Mouse (Mus musculus): ENCODE results near the gene Rap1gap.

The Rap1gap gene

DNA sequence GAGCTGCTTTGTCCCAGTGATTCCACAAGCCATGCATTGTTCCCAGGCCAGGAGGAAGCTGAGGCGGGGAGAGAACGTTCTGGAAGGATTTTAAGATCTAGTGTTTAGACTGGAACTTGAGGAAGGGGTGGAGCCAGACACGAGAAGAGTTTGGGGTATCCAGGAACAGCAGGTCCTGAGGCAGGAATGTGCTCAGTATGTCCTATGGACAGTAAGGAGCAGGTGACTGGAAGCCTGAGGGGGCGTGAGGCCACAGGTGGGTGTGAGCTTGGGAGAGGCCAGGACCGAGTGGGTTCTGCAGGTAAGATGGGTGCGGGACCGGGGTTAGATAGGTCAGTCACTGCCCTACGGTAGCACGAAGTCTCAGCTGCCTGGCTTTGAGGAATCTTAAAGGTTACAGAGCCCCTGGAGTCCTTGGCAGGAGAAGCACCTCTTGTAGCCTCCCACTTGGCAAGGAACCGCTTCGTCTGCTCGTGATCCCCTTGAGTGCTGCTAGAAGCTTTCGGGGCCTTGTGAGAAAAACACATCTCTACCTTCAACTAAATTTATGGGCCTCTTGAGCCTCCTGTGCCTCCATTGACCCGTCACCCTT lies 22.8 kb downstream of the Rap1gap start:
- DNase-seq (ENCODE audit: low read depth in 1 of 2, low spot score in 2 of 2): no peak

DNA sequence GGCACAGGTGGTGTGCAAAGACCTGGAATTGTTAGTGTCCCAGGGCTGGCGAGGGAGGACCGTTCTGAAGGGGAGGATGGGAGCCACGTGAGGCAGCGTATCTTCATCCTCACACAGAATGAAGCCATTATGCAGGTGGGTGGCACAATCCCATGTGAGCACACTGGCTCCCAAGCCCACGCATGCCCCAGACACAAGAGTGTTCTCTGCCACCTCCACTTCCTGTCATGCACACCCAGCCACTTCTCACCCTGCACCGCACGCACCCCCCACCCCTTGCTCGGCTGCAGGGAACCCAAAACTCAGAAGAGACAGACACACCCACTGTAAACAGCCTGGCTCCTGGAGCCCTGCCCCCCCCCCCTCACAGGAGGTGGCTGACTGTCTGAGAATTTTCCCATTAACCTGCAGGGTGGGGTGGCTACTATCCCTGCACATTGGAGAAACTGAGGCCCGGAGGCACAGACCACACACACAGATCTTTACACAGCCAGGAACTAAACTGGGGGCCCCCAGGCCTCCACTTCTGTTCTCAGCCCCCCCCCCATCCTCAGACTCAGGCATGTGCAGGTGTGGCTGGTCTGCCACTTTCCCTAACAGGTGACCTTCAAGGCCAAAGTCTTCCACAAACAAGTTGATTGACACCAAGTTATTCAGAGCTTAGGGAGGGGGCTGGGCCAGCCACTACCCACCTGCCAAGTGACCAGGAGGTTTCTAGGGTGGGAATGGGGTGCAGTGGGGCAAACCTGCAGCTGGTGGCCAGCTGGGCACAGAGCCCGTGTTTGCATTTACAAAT lies 27.8 kb downstream of the Rap1gap start:
- no peak for DNase-seq (ENCODE audit: low read depth in 1 of 2, low spot score in 2 of 2)

DNA sequence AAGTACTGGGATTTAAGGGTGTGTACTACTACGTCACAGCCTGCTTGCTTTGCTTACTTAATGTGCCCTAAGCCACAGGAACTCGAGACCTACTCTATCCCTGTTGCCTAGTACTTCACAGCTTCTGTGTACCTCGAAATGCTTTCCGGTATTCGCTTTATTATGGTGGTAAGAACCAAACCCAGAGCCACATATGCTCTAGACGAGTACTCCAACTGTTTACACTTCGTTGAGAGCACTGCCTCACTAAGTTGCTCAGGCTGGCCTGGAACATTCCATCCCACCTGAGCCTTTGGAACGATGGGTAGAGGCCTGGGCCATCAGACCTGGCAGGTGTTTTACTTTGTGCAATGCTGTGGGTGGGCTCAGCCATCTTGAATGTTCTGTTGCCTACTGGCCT lies 30.8 kb downstream of the Rap1gap start:
- no peak for DNase-seq (ENCODE audit: low read depth in 1 of 2, low spot score in 2 of 2)

DNA sequence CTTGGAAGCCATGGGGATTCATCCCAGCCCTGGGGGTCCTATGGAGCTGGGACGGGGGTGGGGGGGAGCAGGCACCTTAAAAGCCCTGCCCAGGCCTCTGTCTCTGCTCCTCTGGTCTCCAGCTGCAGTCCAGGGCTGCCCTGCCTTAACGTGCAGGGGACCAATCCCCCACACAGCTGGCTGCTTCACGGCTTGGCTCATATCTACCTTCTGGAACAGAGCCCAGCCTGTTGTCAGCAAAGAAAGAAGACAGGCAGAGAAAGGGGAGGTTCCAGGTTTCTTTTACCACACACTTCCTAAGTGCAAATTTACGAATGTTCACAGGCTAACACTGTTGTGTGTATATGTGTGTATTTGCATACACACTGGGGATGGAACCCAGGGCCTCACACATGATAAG lies 31.4 kb downstream of the Rap1gap start:
- DNase-seq (ENCODE audit: low read depth in 1 of 2, low spot score in 2 of 2): no peak

DNA sequence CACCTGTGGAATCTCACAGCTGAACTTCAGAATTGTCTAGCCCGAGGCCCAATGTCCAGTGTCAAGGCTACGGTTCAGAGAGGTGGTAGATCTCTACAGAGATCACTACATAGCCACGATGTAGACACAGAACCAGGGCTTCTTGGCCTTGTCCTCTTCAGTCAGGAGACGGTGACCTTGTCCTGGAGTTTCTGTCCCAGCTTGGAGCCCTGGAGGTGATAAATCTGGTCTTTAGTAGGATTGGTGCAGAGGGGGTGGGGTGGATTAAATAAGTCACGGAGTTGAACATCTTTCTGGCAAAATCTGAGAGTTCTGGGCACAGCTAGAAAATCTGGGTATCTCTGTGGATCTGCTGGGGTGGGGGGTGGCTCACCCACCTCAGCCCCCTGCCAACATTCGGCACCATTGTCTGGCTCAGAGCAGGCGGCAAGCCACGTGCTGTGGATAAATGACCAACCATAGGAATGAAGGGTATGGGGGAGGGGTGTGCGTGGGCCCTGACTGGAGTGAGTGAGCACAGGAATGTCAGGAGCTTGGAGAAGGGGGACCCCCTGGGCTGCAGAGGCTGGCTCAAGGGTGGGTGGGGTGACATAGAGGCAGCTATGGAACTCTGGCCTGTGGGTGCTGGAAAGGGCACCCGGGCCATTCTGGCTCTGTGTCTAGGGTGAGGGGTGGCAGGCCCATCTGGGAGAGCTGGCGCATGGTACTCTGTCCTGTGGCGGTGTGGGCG lies 32.8 kb downstream of the Rap1gap start:
- no peak for DNase-seq (ENCODE audit: low read depth in 1 of 2, low spot score in 2 of 2)

DNA sequence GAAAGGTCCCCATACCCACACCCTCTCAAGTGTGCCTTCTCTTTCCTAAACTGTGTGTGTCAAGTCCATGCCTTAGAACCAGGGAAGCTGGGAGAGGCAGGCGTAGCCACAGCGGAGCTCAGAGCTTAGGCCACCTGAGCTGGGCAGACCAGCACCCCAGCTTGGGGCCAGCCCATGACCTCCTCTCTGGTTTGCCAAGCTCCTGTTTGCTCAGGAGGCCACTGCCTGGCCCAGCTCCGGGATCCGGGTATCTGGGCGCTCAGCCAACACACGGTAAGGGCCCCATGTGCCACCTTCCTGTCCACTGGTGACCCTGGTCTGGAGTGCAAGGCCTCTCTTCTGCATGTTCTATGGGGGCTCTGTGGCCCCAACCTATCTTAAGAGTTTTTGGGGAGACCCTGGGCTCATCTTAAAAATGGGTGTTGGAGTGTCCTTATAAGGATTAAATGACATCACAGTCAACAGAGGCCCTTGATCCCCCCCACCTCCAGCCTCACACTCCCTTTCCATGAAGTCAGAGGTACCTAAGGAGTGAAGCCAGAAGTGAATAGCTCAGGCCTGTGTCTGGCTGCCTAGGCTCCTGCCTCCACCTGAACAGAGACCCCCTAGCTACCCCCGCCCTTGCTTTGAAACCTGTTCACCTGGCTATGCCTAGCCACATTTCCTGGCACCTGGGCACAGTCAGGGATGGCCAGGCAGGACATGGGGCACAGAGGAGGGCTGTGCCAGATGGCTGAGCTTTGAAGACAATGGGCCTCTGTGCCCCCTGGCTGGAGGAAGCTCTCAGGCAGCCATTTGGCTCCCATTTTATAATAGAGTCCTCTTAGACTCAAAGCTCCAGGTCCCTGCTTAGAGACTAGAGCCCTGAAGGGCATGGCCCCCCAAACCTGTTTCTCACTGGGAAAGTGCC lies 33.8 kb downstream of the Rap1gap start:
- no peak for DNase-seq (ENCODE audit: low read depth in 1 of 2, low spot score in 2 of 2)

DNA sequence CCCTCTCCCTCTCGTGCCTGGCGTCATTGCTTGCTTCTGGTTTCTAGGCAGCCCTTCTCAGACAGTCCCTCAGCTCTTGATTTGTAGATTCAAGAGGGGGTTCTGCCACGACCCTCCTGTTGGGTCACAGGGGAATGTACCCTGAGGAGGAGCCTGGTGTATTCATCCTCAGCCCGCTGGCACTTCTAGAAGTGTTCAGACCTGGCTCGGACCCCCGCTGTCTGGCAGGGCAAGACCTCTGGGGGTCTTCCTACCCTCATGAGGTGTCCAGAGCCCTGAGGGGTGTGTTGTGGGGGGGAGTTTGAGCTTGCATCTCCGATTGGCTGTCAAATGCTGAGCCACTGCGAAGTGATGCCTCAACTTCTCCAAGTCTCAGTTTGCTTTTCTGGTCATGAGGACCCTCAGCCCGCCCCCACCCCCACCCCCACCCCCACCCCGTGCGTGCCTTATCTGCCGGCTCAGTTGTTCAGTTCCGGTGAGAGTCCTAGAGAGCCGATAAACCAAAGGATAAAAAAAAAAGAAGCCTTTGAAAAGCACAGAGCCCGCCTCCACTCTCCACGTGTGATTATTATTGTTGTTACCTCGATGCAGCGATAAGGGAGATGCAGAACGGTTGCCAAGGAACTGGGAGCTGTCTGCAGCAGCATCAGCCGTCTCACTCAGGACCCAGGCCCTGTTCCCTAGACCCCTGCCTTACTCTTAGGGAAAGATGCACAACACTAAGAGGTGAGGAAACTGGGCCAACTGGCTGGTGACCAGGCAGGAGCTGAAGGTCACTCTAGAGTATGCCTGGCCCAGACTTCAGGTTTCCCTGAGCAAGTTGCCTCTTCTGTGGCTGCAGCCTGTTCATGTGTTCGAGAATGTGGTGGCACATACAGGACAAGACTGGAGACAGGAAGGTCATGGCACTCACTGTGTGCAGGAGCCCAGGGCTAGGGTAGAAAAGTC lies 35.0 kb downstream of the Rap1gap start:
- no peak for DNase-seq (ENCODE audit: low read depth in 1 of 2, low spot score in 2 of 2)

DNA sequence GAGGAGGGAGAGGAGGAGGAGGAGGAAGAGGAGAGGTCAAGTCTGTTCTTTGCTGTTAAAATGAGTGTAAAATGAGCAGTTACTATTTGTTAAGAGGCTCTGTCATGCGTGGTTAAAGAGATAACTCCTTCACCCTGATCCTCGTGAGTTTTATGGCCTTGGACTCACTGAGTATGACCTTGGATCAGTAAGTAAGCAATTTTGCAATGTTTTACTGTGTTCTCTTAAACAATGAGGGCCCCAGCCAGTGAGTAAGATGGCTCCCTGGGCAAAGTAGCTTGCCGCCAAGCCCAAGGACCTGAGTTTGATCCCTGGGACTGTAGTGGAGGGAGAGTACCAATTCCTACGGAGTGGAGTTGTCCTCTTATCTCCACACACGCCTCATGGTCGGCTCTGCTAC lies 36.4 kb downstream of the Rap1gap start:
- no peak for DNase-seq (ENCODE audit: low read depth in 1 of 2, low spot score in 2 of 2)

DNA sequence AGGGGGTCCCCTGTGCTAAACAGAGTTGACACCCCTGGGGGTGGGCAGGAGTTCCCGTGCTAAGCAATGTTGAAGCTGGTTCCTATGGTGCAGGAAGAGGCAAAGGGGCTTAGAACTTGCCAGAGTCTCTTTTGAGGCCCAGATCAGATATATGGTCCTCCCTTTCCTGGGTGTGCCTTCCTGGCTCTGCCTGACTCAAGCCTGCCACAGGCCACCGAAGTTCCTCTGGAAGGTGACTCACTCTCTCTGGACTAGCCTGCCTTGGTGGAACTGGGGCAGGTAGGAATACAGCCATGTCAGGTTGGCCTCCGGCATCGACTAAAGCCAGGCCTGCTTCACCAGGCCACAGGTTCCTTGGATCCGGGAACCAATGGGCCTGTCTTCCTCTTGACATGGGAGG lies 38.6 kb downstream of the Rap1gap start:
- no peak for DNase-seq (ENCODE audit: low read depth in 1 of 2, low spot score in 2 of 2)

DNA sequence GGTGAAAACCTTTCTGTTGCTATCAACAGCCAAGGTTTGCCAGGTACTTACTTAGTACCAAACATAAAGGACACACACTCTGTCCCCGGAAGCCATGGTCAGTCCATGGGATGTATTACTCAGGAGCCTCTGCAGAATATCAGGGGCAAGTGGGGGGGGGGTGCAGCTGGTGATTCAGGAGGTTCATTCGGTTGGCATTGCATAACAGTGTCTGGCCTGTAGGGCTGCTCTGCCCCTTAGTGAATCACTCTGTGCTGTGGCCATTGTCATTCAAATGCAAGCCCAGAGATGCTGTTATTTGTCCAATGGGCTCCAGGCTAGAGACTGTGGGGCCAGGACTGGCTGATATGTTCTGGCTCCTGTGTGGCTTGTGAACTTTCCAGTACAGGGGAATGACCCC lies 40.0 kb downstream of the Rap1gap start:
- no peak for DNase-seq (ENCODE audit: low read depth in 1 of 2, low spot score in 2 of 2)

DNA sequence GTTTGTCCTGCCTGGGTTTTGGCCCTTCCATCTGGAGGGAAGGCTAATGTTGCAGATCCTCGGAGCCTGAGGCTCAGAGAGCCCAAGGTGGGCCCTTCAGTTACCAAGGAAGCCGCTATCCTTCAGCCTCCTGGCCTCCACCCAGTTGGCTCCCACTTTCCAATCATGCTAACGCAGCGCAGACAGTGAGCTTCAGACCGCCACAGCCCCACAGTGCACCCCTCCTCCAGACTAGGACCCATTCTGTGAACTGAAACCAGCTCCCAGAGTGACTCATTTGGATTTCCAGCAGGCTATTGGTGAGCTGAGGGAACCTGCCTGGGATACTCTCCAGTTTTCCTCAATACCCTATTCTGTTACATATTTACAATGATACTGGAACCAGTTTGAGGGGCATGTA lies 40.9 kb downstream of the Rap1gap start:
- no peak for DNase-seq (ENCODE audit: low read depth in 1 of 2, low spot score in 2 of 2)

DNA sequence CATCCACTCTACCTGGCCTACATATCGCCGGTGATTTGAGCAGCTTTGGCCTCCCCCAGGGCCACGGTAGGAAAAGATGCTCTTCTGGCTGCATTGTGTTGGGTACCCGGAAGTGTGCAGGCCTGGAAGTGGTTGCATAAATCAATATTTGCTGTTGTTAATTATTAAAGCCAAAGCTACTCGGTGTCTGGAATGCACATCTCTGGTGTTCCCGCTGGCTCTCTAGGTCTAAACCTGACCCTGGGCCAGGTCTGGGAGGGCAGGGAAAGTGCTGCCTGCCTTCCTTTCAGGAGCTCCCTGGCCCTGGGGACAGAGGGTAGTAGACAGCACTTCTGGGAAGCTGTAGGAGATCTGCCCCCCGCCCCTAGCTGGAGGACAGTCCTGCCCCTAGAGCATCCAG lies 42.0 kb downstream of the Rap1gap start:
- DNase-seq (ENCODE audit: low read depth in 1 of 2, low spot score in 2 of 2): no peak

DNA sequence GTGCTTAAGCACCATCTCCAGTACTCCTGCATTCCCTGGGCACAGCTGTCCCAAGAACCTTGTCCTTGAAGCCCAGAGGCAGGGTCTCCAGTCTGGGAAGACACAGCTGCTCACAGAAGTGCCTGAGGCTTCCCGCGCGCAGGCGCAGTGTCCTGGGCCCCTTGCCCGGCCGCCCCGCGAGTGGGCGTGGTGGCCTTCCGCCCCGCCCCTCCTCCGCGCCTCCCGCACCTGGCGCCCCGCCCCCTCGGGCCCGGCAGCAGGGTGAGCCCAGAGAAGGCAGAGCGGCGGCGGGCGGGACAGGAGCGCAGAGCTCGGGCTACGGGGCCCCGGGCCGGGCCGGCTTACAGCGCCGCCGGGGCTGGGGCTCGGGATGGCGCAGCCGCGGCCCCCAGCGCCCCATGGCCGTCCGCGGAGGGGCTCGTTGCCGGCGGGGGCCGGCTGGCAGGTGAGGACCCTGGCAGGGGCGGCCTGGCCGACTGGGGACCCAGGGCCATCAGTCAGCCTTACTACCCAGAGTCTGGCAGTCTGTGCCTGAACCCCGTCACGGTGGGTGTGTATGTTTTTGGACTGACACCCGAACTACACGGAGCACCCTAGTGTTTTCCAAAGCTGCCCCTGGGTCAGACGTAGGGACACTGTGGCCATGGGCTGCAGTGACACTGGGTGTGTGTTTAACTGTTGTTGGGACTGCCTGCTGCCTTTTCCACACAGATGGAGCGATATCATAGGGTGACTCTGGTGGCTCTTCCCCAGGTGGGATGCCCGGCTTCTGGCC lies 42.9 kb downstream of the Rap1gap start:
- no peak for DNase-seq (ENCODE audit: low read depth in 1 of 2, low spot score in 2 of 2)

DNA sequence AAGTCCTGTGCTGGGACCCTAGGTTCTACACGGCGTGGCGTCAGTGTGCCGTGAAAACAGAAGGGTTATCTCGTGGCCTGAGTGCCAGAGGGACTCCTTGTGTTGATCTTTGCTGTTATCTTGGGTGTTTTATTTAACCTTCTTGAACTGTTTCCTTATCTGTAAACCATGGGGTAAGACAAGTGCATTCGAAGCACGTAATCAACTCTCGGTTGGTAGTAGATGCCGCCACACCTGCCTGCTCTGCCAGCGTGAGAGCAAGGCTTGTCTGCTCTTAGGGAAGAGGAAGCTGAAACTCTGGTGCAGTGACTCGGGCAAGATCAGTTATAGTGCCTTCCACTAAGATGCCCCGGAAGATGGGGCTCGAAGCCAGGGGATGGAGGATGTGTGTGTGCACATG lies 48.4 kb downstream of the Rap1gap start:
- no peak for DNase-seq (ENCODE audit: low read depth in 1 of 2, low spot score in 2 of 2)

DNA sequence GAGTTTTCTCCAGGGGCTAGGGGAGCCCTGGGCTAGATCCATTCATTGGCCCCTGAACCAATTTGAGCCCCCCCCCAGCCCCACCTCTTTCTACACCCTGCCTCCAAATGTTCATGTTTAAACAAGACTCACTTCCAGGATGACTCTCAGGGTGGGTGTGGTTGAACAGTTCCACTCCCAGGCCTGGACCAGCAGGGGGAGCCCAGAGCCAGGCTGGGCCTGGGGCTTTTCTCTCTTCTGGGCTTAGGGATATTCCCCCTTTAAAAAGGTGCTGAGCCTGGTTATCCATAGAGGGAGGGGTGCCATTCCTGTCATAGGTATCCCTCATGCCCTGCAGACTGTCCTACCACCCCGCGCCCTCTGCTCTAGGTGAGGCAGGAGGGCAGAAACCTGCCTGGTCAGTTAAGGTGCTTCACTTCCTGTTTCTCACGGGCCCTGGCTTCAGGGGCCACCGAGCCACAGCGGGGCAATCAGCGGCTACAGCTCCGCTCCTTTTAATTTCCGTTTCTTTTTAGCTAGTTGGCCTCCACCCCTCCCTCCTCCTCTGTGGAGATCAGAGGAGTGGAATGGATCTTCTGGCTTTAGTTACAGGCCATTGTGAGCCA lies 49.6 kb downstream of the Rap1gap start:
- DNase-seq (ENCODE audit: low read depth in 1 of 2, low spot score in 2 of 2): no peak

DNA sequence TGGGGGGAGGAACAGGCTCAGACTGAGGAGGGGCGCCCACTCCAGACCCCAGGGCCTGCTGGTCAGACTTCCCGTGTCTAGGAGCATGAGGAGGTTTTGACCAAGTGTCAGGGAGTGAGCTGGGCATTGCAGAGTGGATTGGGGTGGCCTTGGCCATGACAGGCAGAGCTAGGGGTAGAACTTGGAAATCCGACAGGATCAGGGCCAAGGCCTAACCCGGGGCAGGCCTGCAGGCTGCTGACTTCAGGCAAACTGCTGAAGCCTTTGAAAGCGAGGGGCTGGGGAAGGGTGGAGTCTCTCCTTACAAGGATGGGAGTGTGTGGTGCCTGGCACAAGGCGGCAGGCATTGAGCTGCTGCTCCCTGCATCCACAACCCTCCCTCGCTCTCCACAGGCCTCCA lies 52.5 kb downstream of the Rap1gap start:
- no peak for DNase-seq (ENCODE audit: low read depth in 1 of 2, low spot score in 2 of 2)

DNA sequence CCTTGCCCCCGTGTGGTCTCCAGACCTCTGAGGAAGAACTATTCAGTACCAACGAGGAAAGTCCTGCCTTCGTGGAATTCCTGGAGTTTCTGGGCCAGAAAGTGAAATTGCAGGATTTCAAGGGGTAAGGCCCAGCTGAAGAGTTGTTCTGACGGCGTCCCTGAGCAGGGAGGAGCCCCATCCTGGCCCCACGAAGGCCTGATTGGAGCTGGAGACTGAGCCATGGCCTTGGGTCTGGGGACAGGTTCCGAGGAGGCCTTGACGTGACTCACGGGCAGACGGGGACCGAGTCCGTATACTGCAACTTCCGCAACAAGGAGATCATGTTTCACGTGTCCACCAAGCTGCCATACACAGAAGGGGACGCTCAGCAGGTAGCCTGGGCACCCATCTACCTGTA lies 53.1 kb downstream of the Rap1gap start:
- no peak for DNase-seq (ENCODE audit: low read depth in 1 of 2, low spot score in 2 of 2)

DNA sequence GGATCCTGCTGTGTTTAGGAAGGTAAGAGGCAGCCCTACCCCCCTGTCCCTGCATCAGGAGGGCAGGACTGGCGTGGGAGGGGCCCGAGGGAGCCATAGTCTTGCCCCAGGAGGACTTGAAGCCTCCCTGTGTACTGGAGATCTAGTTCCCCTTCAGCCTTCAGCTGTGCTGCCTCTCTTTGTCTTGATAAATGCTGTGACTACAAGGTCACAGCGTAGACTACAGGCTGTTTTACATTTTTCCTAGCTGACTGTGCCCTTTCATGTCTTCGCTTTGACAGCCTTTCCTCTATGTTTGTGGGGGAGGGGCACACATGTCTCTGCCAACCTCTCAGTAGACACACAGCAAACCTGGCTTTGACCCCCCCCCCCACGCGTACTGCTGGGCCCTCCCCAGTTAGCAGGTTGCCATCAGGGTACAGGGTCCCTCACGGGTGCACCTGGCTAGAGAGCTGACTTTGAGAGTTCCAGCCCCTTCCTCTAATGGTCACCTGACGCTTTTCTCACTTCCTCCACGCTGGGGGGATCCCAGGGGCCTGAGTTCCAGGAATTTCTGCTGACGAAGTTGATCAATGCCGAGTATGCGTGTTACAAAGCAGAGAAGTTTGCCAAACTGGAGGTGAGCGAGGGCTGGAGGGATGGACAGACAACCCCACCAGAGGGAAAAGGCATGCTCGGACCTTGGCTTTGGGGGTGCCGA lies 55.0 kb downstream of the Rap1gap start:
- no peak for DNase-seq (ENCODE audit: low read depth in 1 of 2, low spot score in 2 of 2)
